16 mouse cellular contexts compared by ENCODE assay signal in the genomic region with DNA sequence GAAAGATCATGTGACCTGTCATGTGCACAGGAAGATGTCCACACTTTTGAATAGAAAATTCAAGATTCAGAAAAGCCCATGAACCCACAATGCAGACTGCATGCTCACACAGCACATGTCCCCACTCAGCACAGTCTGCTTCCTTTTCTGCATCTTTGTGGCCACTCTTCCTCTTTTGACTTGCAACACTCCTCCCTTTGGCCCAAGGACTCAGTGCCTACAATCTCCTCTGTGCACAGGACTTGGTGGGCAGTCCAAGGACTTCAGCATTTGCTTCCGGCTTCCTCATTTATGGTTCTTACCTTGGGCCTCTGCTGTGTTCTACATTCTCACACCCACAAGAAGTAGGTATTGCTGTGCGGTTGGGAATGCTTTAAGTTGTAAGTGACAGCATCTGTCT. TPM values are rescaled to one million over a fixed set of nuclear protein-coding genes. Genes with fewer than 3 reads are reported as not detected.
"Had no signal": no experiment of that assay in that cellular context is flagged by ENCODE, and none has a peak within 500 bp of the region (broad histone marks: within the 10 kb centered on the region; RNA-seq: fewer than 3 reads in every experiment).

No protein-coding gene starts in this region.

- DNase-seq: kidney, adult 11 months; kidney, adult 9 months; kidney, postnatal 36 days; lung, embryonic 14.5 days; lung, postnatal 10 days; lung, postnatal 4 days; midbrain, embryonic 14.5 days; right cerebral cortex, postnatal 14 days had no signal

- H3K27ac ChIP-seq: kidney, postnatal 0 days; limb, embryonic 13.5 days; liver, embryonic 15.5 days; midbrain, embryonic 10.5 days; neural tube, embryonic 13.5 days had no signal

- H3K36me3 ChIP-seq: limb, embryonic 13.5 days; liver, embryonic 15.5 days; midbrain, embryonic 10.5 days had no signal

- H3K9ac ChIP-seq: limb, embryonic 13.5 days; liver, embryonic 15.5 days; lung, embryonic 14.5 days; neural tube, embryonic 13.5 days had no signal

- H3K4me3 ChIP-seq: limb, embryonic 13.5 days; liver, embryonic 15.5 days; midbrain, embryonic 10.5 days; neural tube, embryonic 13.5 days had no signal

- H3K4me2 ChIP-seq: limb, embryonic 13.5 days; liver, embryonic 15.5 days; lung, embryonic 14.5 days; neural tube, embryonic 13.5 days had no signal

- H3K4me1 ChIP-seq: liver, embryonic 15.5 days; midbrain, embryonic 10.5 days had no signal

- H3K9me3 ChIP-seq: liver, embryonic 15.5 days had no signal

- H3K27me3 ChIP-seq: limb, embryonic 13.5 days; liver, embryonic 15.5 days; neural tube, embryonic 13.5 days had no signal

RNA-seq across cellular contexts. Expression of gene Gbx2, which starts 28.7 kb away (rescaled TPM):
- total RNA-seq: liver, adult 2 months had no signal
- polyA plus RNA-seq: kidney, postnatal 0 days; liver, adult 2 months; stomach, embryonic 16.5 days; urinary bladder, adult 2 months had no signal
